Mouse (Mus musculus) erythroblast, embryonic 14.5 days (primary cell): ENCODE data around the gene Map4k4. TPM values are rescaled to one million over a fixed set of nuclear protein-coding genes. Genes with fewer than 3 reads are reported as not detected.

Experiments
- H3K27me3 ChIP-seq: 2 replicates; pipeline ENCODE4 v1.6.1; 2012; ENCODE audit warnings: inconsistent platforms; ENCODE audit not compliant: control insufficient read depth
- H3K36me3 ChIP-seq: 2 replicates; pipeline ENCODE4 v1.6.1; 2012; ENCODE audit warnings: mild to moderate bottlenecking, inconsistent platforms; ENCODE audit not compliant: control insufficient read depth
- H3K4me1 ChIP-seq: 2 replicates; pipeline ENCODE4 v1.6.1; 2012; ENCODE audit warnings: inconsistent platforms; ENCODE audit not compliant: control insufficient read depth
- H3K4me3 ChIP-seq: replicated peaks from 2 replicates; pipeline ENCODE3; 2012; ENCODE audit warnings: moderate library complexity, mild to moderate bottlenecking, inconsistent platforms
- H3K9me3 ChIP-seq: 2 replicates; pipeline ENCODE4 v1.6.1; 2012; ENCODE audit warnings: low read length, inconsistent platforms, mixed read lengths; ENCODE audit not compliant: control insufficient read depth
- GATA1 ChIP-seq: IDR thresholded peaks from 2 replicates; pipeline ENCODE4 v1.6.1; 2012; ENCODE audit warnings: low read length, inconsistent platforms, mixed read lengths
- TAL1 ChIP-seq: IDR thresholded peaks from 3 replicates; pipeline ENCODE4 v1.6.1; 2012; ENCODE audit warnings: low read length, inconsistent platforms, mixed read lengths
- polyA plus RNA-seq: library from polyadenylated mRNA; stranded (reverse); fragments of >175 nt; gene quantifications from 2 replicates; pipeline ENCODE4 v1.2.3, GENCODE M21; 2012

Gene Map4k4
- polyA plus RNA-seq, 1 experiment = 0.12 TPM

DNA sequence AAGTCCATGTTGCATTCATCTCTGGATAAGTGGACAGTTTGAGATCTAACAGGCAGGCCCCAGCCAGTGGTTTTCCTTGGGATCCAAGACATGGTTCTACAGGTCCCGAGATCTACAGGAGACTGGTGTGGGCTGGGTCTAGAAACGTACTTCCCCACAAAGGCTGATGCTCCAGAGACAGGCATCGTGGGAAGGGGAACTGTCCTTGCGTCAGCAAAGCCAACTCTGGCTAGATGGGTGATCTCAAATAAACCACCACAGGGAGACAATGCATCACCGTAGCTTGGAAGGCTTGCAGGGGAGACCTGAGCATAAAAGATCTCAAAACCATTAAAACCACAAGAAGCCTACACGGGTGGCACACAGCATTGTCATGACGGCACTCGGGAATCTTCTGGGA is 163.8 kb downstream of the Map4k4 start:
- no peaks in the 10 kb centered on the region for H3K9me3 ChIP-seq
- no peaks in the 10 kb centered on the region for H3K27me3 ChIP-seq
- no peak overlapping the region for H3K4me3 ChIP-seq
- no peaks in the 10 kb centered on the region for H3K4me1 ChIP-seq
- no peak for TF ChIP-seq TAL1
- no peaks in the 10 kb centered on the region for H3K36me3 ChIP-seq

DNA sequence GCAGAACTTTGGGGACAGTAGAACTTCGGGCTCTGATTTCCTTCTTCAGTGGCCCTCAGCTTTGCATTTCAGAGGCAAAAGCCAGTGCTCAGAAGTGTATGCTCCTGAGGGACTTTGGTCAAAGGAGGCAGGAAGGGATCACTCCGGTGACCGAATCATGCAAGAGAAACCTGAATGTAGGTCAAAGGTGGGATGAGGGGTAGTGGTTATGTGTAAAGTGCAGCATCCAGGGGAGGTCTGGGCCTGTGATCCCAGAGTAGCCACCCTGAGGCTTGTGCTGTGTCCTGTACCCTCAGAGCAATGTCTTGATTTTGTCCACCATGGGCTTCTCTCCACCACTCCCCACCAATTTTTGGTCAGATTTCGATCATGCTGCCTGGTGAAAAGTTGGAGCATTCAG is 171.8 kb downstream of the Map4k4 start:
- TF ChIP-seq TAL1 (no peak), GATA1 (no peak)
- Histone ChIP-seq H3K4me3 (no peak overlapping the region), H3K9me3 (no peaks in the 10 kb centered on the region), H3K36me3 (no peaks in the 10 kb centered on the region), H3K27me3 (no peaks in the 10 kb centered on the region), H3K4me1 (no peaks in the 10 kb centered on the region)

DNA sequence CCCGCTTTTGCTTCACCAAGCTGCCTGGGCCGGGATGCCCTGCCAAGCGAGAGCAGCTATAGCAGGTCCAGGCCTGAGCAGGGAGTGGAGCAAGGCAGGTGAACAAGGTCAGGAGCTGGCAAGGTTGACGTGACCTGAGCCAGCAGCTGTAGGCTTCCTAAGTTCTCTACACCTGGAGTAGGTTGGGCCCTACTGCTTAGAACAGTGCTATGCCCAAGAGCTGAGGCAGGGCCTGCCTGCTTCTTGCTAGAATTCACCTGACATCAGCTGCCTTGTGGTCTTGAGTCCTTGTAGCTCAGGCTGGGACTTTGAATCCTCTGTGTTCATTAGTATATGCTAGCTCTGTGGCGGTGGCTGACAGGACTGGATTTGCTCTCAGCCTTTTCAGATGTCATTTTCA is 173.1 kb downstream of the Map4k4 start, which contains the start of gene Il1r2:
TSS of gene Il1r2 (plus strand) at position 301 of the 400 bp plus-strand sequence.
- Histone ChIP-seq H3K4me1 (no peaks in the 10 kb centered on the region), H3K4me3 (no peak within 1 kb of the TSS), H3K36me3 (no peaks in the 10 kb centered on the region), H3K27me3 (no peaks in the 10 kb centered on the region), H3K9me3 (no peaks in the 10 kb centered on the region)
- TF ChIP-seq TAL1 = no peak

Other genes starting within 250 kb of the Map4k4 start
- gene Creg2, start 249.4 kb upstream of the Map4k4 start, polyA plus RNA-seq = not detected in 2 replicates
- 0.04 and 0.05 TPM in 2 replicates for gene Rfx8, start 179.9 kb upstream of the Map4k4 start, polyA plus RNA-seq
- not detected in 2 replicates for gene Gm3646, start 95.6 kb upstream of the Map4k4 start, polyA plus RNA-seq
- gene Il1r2, start 173.2 kb downstream of the Map4k4 start, polyA plus RNA-seq = not detected in 2 replicates